Mouse (Mus musculus) adrenal gland, adult 10 weeks (tissue): Measurements from ENCODE around the gene Plekhg3. TPM values are rescaled to one million over a fixed set of nuclear protein-coding genes. Genes with fewer than 3 reads are reported as not detected.

Experiments
- polyA plus RNA-seq: library from polyadenylated mRNA; stranded (reverse); fragments of 350-450 nt; fragmentation: Illumina TruSeq; extraction: RNeasy Lipid Tissue Mini Kit (QIAGEN cat#74804); gene quantifications from one replicate; pipeline ENCODE4 v1.2.3, GENCODE M21; 2014; ENCODE audit warnings: low read depth, low replicate concordance

Plekhg3 gene
- 1.5 TPM for polyA plus RNA-seq

GRCm38 (mm10) chr12:76530580-76531139 lies at the start of gene Plekhg3:
TSS of gene Plekhg3 (plus strand) at chr12:76530891.

Other genes with a start within 250 kb of the Plekhg3 start
- gene Akap5, start 206.0 kb upstream of the Plekhg3 start, polyA plus RNA-seq: 0.99 TPM
- gene Zbtb25, start 161.3 kb upstream of the Plekhg3 start, polyA plus RNA-seq: 21.6 TPM
- 14.1 TPM for gene Zbtb1, start 160.6 kb upstream of the Plekhg3 start, polyA plus RNA-seq
- gene Hspa2, start 126.7 kb upstream of the Plekhg3 start, polyA plus RNA-seq: 10.0 TPM
- gene Ppp1r36, start 113.4 kb upstream of the Plekhg3 start, polyA plus RNA-seq: not detected
- gene Sptb, start 179.7 kb downstream of the Plekhg3 start, polyA plus RNA-seq: 0.99 TPM
- 129 TPM for gene Churc1, start 234.6 kb downstream of the Plekhg3 start, polyA plus RNA-seq
- 2.1 TPM for gene Fntb, start 234.7 kb downstream of the Plekhg3 start, polyA plus RNA-seq